Mouse (Mus musculus) megakaryocyte, embryonic 14.5 days (primary cell): ENCODE measurements around the gene Rpl24.
"Not testable (repeated sequence)": the region's sequence is repeated elsewhere in the genome, so short reads cannot be mapped to it uniquely, and the experiment has no call there.

ENCODE experiments used
- FLI1 ChIP-seq: IDR thresholded peaks from 2 replicates; pipeline ENCODE4 v1.6.1; 2012; ENCODE audit warnings: low read length, inconsistent platforms, mixed read lengths
- GATA1 ChIP-seq: IDR thresholded peaks from 3 replicates; pipeline ENCODE4 v1.6.1; 2012; ENCODE audit warnings: mixed read lengths, low read length, inconsistent platforms, borderline replicate concordance

DNA sequence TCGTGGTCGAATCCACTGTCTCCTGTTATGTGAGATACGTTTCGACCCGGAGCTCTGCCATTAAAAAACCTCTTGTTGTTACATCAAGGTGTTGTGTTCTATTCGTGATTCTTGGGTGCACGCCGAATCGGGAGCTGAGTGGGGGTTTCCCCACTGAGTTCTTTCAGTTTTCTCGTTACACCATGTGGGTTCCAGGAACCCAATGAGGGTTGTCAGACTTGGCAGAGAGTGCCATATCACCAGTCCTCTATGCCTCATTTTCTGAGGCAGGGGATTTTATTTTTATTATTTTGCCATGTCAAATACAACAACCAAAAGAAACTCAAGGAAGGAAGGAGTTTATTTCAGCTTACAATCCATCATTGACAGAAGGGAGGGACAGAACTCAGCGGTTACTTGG is 3.0 kb upstream of the Rpl24 start:
- not testable (repeated sequence) for TF ChIP-seq FLI1, GATA1
